In the genomic region with DNA sequence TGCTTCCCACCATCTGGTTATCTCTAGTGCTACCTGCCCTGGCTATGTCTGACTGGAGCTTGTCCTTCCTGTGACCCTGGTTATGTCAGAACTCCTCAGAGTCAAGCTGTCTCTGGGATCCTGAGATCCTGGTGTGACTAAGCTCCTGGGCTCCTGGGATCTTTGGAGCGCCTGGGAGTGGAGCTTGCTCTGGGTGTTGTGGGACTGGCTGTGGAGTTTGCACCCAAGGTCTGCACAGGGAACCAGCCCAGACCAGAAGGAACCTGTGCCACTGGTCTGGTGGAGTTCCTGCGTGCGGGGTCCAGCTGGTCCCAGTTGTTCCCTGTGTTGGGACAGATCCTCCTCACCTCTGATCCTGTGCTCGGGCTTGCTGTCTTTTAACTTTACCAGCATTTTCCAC, we compare ENCODE assay signal across 20 mouse cellular contexts. TPM values are rescaled to one million over a fixed set of nuclear protein-coding genes. Genes with fewer than 3 reads are reported as not detected.
A peak's percentile ranks its signal among the peaks of the same experiment; 100 is the strongest.
DNase-seq lines count a peak whose midpoint lies in the region; ATAC-seq and TF ChIP-seq lines count a peak whose summit lies in the region.
"Had no signal": no experiment of that assay in that cellular context is flagged by ENCODE, and none has a peak within 500 bp of the region (broad histone marks: within the 10 kb centered on the region; RNA-seq: fewer than 3 reads in every experiment).

No protein-coding gene starts in this region.

- peak; percentile 92 for ATAC-seq in intestine, embryonic 16.5 days
- ATAC-seq in kidney, postnatal 0 days (replicated peaks; ENCODE audit: low FRiP score, low read depth): peak; percentile 81; the same call in 1 of the 2 replicates
- peak; percentile 29; the same call in 1 of the 2 replicates for ATAC-seq in stomach, embryonic 16.5 days (ENCODE audit: insufficient read depth, low FRiP score)
- ATAC-seq in liver, embryonic 11.5 days (replicated peaks; ENCODE audit: low FRiP score): no peak
- no peak for ATAC-seq in hindbrain, embryonic 14.5 days (ENCODE audit: low FRiP score)
- no peak for ATAC-seq in liver, embryonic 12.5 days
- ATAC-seq: forebrain, embryonic 15.5 days; midbrain, embryonic 16.5 days had no signal

- no peak for TF ChIP-seq CTCF in kidney, postnatal 0 days (IDR thresholded peaks at IDR 0.05; ENCODE audit: low read depth)

- 70% methylated on average over 4 of the region's 4 CpGs for WGBS in intestine, embryonic 16.5 days
- 80% methylated on average over 4 of the region's 4 CpGs for whole genome bisulfite sequencing in kidney, postnatal 0 days
- WGBS in stomach, embryonic 16.5 days: 67% methylated on average over 4 of the region's 4 CpGs
- WGBS in liver, embryonic 11.5 days: 88% methylated on average over 4 of the region's 4 CpGs
- 94% methylated on average over 4 of the region's 4 CpGs for WGBS in hindbrain, embryonic 14.5 days
- WGBS in liver, embryonic 12.5 days (ENCODE audit: insufficient replicate concordance): 86% methylated on average over 4 of the region's 4 CpGs

- in situ Hi-C loops in ES-E14 (cut with MboI; ENCODE audit: low sequenced_read_pairs in 2 of 2, unreplicated experiment in 2 of 2): no loop called here

- no peaks in the 10 kb centered on the region for H3K27me3 ChIP-seq in intestine, embryonic 16.5 days (replicated peaks; ENCODE audit: control insufficient read depth, insufficient read depth, low read length)
- no peaks in the 10 kb centered on the region for H3K27me3 ChIP-seq in kidney, postnatal 0 days (ENCODE audit: insufficient read depth, low read length)
- H3K27me3 ChIP-seq in stomach, embryonic 16.5 days (ENCODE audit: control insufficient read depth, insufficient read depth, low read length): no peaks in the 10 kb centered on the region
- H3K27me3 ChIP-seq in liver, embryonic 11.5 days (replicated peaks; ENCODE audit: control insufficient read depth, insufficient read depth, low read length): no peaks in the 10 kb centered on the region
- H3K27me3 ChIP-seq in hindbrain, embryonic 14.5 days (ENCODE audit: control insufficient read depth, insufficient read depth, low read length): no peaks in the 10 kb centered on the region
- no peaks in the 10 kb centered on the region for H3K27me3 ChIP-seq in liver, embryonic 12.5 days (replicated peaks)
- H3K27me3 ChIP-seq: embryonic facial prominence, embryonic 12.5 days; forebrain, embryonic 15.5 days; limb, embryonic 13.5 days; megakaryocyte, embryonic 14.5 days had no signal

- H3K27ac ChIP-seq in ES-E14 (ENCODE audit: insufficient read depth, low read depth, low read length, poor library complexity, severe bottlenecking): no peak overlapping the region
- H3K27ac ChIP-seq in intestine, embryonic 16.5 days (ENCODE audit: low read length): no peak overlapping the region
- H3K27ac ChIP-seq in kidney, postnatal 0 days: no peak overlapping the region
- H3K27ac ChIP-seq in stomach, embryonic 16.5 days (ENCODE audit: low read length): no peak overlapping the region
- H3K27ac ChIP-seq in liver, embryonic 11.5 days (ENCODE audit: low read depth, low read length): no peak overlapping the region
- no peak overlapping the region for H3K27ac ChIP-seq in hindbrain, embryonic 14.5 days
- no peak overlapping the region for H3K27ac ChIP-seq in liver, embryonic 12.5 days
- H3K27ac ChIP-seq: embryonic facial prominence, embryonic 12.5 days; forebrain, embryonic 15.5 days; limb, embryonic 13.5 days had no signal

- no peak overlapping the region for H3K4me2 ChIP-seq in intestine, embryonic 16.5 days (ENCODE audit: low read depth, low read length)
- no peak overlapping the region for H3K4me2 ChIP-seq in kidney, postnatal 0 days (ENCODE audit: low read length)
- no peak overlapping the region for H3K4me2 ChIP-seq in stomach, embryonic 16.5 days (ENCODE audit: low read depth, low read length)
- no peak overlapping the region for H3K4me2 ChIP-seq in liver, embryonic 11.5 days
- no peak overlapping the region for H3K4me2 ChIP-seq in hindbrain, embryonic 14.5 days (replicated peaks)
- H3K4me2 ChIP-seq in liver, embryonic 12.5 days: no peak overlapping the region
- H3K4me2 ChIP-seq: embryonic facial prominence, embryonic 12.5 days; forebrain, embryonic 15.5 days; limb, embryonic 13.5 days had no signal

- H3K36me3 ChIP-seq in ES-E14 (ENCODE audit: control insufficient read depth, insufficient read depth, low read length, poor library complexity, severe bottlenecking): no peaks in the 10 kb centered on the region
- no peaks in the 10 kb centered on the region for H3K36me3 ChIP-seq in intestine, embryonic 16.5 days (ENCODE audit: control insufficient read depth, insufficient read depth, low read length)
- H3K36me3 ChIP-seq in kidney, postnatal 0 days (ENCODE audit: insufficient read depth, low read length): no peaks in the 10 kb centered on the region
- no peaks in the 10 kb centered on the region for H3K36me3 ChIP-seq in stomach, embryonic 16.5 days (ENCODE audit: control insufficient read depth, insufficient read depth, low read length)
- 0 out of 2 replicates have a peak, but pooled peaks cover 3% of the 10 kb centered on the region for H3K36me3 ChIP-seq in liver, embryonic 11.5 days (ENCODE audit: control insufficient read depth, insufficient read depth, low read length)
- peaks cover 4% of the 10 kb centered on the region; the same call in 1 of the 2 replicates for H3K36me3 ChIP-seq in hindbrain, embryonic 14.5 days (replicated peaks; ENCODE audit: control insufficient read depth, insufficient read depth)
- peaks cover 24% of the 10 kb centered on the region; the same call in 1 of the 2 replicates for H3K36me3 ChIP-seq in liver, embryonic 12.5 days
- H3K36me3 ChIP-seq: forebrain, embryonic 15.5 days had no signal

- H3K9ac ChIP-seq in ES-E14 (ENCODE audit: insufficient read depth, low read depth, low read length, poor library complexity, severe bottlenecking): no peak overlapping the region
- no peak overlapping the region for H3K9ac ChIP-seq in intestine, embryonic 16.5 days (ENCODE audit: low read depth, low read length)
- H3K9ac ChIP-seq in kidney, postnatal 0 days (ENCODE audit: low read depth, low read length): no peak overlapping the region
- H3K9ac ChIP-seq in stomach, embryonic 16.5 days (ENCODE audit: low read length): no peak overlapping the region
- no peak overlapping the region for H3K9ac ChIP-seq in liver, embryonic 11.5 days (ENCODE audit: low read depth, low read length)
- no peak overlapping the region for H3K9ac ChIP-seq in hindbrain, embryonic 14.5 days
- no peak overlapping the region for H3K9ac ChIP-seq in liver, embryonic 12.5 days
- H3K9ac ChIP-seq: embryonic facial prominence, embryonic 12.5 days; forebrain, embryonic 15.5 days; limb, embryonic 13.5 days had no signal

- H3K9me3 ChIP-seq in ES-E14 (ENCODE audit: control insufficient read depth, insufficient read depth, low read depth, low read length): no peaks in the 10 kb centered on the region
- H3K9me3 ChIP-seq in intestine, embryonic 16.5 days (ENCODE audit: control insufficient read depth, low read length): no peaks in the 10 kb centered on the region
- no peaks in the 10 kb centered on the region for H3K9me3 ChIP-seq in kidney, postnatal 0 days (replicated peaks; ENCODE audit: low read length)
- no peaks in the 10 kb centered on the region for H3K9me3 ChIP-seq in stomach, embryonic 16.5 days (replicated peaks; ENCODE audit: control insufficient read depth, low read length)
- H3K9me3 ChIP-seq in liver, embryonic 11.5 days (ENCODE audit: control insufficient read depth, low read length): no peaks in the 10 kb centered on the region
- no peaks in the 10 kb centered on the region for H3K9me3 ChIP-seq in hindbrain, embryonic 14.5 days (ENCODE audit: control insufficient read depth, low read length)
- H3K9me3 ChIP-seq in liver, embryonic 12.5 days (replicated peaks): no peaks in the 10 kb centered on the region
- H3K9me3 ChIP-seq: embryonic facial prominence, embryonic 12.5 days; forebrain, embryonic 15.5 days; G1E; limb, embryonic 13.5 days; megakaryocyte, embryonic 14.5 days had no signal

- peak; percentile 27 for DNase-seq in ES-E14 (ENCODE audit: low read depth, low spot score)
- no peak for DNase-seq in kidney, postnatal 0 days (ENCODE audit: low spot score)
- no peak for DNase-seq in liver, embryonic 11.5 days (ENCODE audit: low spot score)
- DNase-seq in hindbrain, embryonic 14.5 days (ENCODE audit: low spot score): no peak
- DNase-seq: adrenal gland, postnatal 10 days; cerebellum, adult 11-12 months; cerebellum, postnatal 36 days; heart, postnatal 4 days; lung, postnatal 10 days; right cerebral cortex, postnatal 14 days; thymus, postnatal 36 days had no signal

- H3K4me1 ChIP-seq in ES-E14 (ENCODE audit: control insufficient read depth in 2 of 2, insufficient read depth in 2 of 2, low read length in 2 of 2, poor library complexity in 1 of 2): peaks cover 0 to 2% of the 10 kb centered on the region in 2 experiments; a peak in 1 of 4 replicates
- H3K4me1 ChIP-seq in intestine, embryonic 16.5 days (ENCODE audit: control insufficient read depth, insufficient read depth, low read length): peaks cover 3% of the 10 kb centered on the region; the same call in 1 of the 2 replicates
- no peaks in the 10 kb centered on the region for H3K4me1 ChIP-seq in kidney, postnatal 0 days (replicated peaks; ENCODE audit: insufficient read depth, low read length)
- H3K4me1 ChIP-seq in stomach, embryonic 16.5 days (ENCODE audit: control insufficient read depth, insufficient read depth, low read length): 0 out of 2 replicates have a peak, but pooled peaks cover 2% of the 10 kb centered on the region
- no peaks in the 10 kb centered on the region for H3K4me1 ChIP-seq in liver, embryonic 11.5 days (replicated peaks; ENCODE audit: control insufficient read depth, insufficient read depth, low read length)
- H3K4me1 ChIP-seq in hindbrain, embryonic 14.5 days (replicated peaks; ENCODE audit: control insufficient read depth, insufficient read depth, low read length): no peaks in the 10 kb centered on the region
- no peaks in the 10 kb centered on the region for H3K4me1 ChIP-seq in liver, embryonic 12.5 days
- H3K4me1 ChIP-seq: embryonic facial prominence, embryonic 12.5 days; forebrain, embryonic 15.5 days; limb, embryonic 13.5 days had no signal

- H3K4me3 ChIP-seq in ES-E14 (ENCODE audit: insufficient read depth in 1 of 2, low read depth in 1 of 2, low read length in 2 of 2, poor library complexity in 1 of 2, severe bottlenecking in 1 of 2): no peak overlapping the region
- no peak overlapping the region for H3K4me3 ChIP-seq in intestine, embryonic 16.5 days (ENCODE audit: low read length)
- H3K4me3 ChIP-seq in kidney, postnatal 0 days (replicated peaks; ENCODE audit: low read depth, low read length): no peak overlapping the region
- H3K4me3 ChIP-seq in stomach, embryonic 16.5 days (replicated peaks; ENCODE audit: low read length): no peak overlapping the region
- no peak overlapping the region for H3K4me3 ChIP-seq in liver, embryonic 11.5 days (ENCODE audit: low read depth, low read length)
- no peak overlapping the region for H3K4me3 ChIP-seq in hindbrain, embryonic 14.5 days (replicated peaks; ENCODE audit: low read length)
- H3K4me3 ChIP-seq in liver, embryonic 12.5 days: no peak overlapping the region
- H3K4me3 ChIP-seq: embryonic facial prominence, embryonic 12.5 days; forebrain, embryonic 15.5 days; limb, embryonic 13.5 days; megakaryocyte, embryonic 14.5 days had no signal

RNA-seq across cellular contexts. Expression of a gene that starts 41.4 kb away (rescaled TPM):
- 91.0 and 123 TPM in 2 replicates for total RNA-seq in ES-E14 (2012; rRNA removed)
- polyA plus RNA-seq in intestine, embryonic 16.5 days (2015; fragmentation: Nextera tagmentation; extraction: Ambion mirVana): 94.2 and 97.6 TPM in 2 replicates
- polyA plus RNA-seq in kidney, postnatal 0 days (2015; fragmentation: Nextera tagmentation; extraction: Ambion mirVana): 108 and 115 TPM in 2 replicates
- 109 and 113 TPM in 2 replicates for polyA plus RNA-seq in stomach, embryonic 16.5 days (2015; fragmentation: Nextera tagmentation; extraction: Ambion mirVana)
- polyA plus RNA-seq in liver, embryonic 11.5 days (2014; fragmentation: Nextera tagmentation; extraction: Ambion mirVana): 139 and 141 TPM in 2 replicates
- polyA plus RNA-seq in hindbrain, embryonic 14.5 days (2014; fragmentation: Nextera tagmentation; extraction: Ambion mirVana): 127 and 142 TPM in 2 replicates
- 95.5 and 99.5 TPM in 2 replicates for polyA plus RNA-seq in liver, embryonic 12.5 days (2016; fragmentation: Nextera tagmentation; extraction: Ambion mirVana)

Comparison
In these comparisons a context has a peak if more than half of its experiments do, and no peak if none do; other contexts are left out.
1. ATAC-seq: peak in intestine, embryonic 16.5 days (single experiment), kidney, postnatal 0 days (single experiment) and stomach, embryonic 16.5 days (single experiment); none in liver, embryonic 11.5 days (single experiment), hindbrain, embryonic 14.5 days (single experiment) and liver, embryonic 12.5 days (single experiment).